Mouse (Mus musculus): ENCODE measurements at regions not wholly inside any gene's neighbourhood (a gene's known extent, or its start where the extent isn't known, plus 50 kb on each side); places are given as distances from the start of the nearest gene placed in this dataset.
A peak's percentile ranks its signal among the peaks of the same experiment; 100 is the strongest.

DNA sequence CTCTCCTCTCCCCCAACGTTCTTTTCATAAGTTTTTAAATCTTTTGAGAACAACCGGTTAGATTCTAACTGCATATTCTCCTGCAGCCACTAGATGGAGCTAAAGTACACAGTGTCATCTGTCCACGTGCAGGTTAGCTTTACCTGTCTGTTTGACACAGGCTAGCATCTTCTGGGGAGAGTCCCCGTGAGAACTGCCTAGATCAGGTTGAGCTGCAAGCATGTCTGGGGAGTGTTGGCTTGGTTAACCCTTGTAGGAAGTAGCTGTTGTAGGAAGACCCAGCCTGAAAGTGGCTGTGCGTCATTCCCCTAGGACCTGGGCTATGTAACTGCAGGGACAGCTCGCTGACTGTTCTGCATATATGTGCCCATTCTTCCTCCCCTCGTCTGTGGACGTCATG is 277.9 kb downstream of the Diras2 start:
- DNase-seq (ENCODE audit: low spot score in 2 of 2) = no peak

DNA sequence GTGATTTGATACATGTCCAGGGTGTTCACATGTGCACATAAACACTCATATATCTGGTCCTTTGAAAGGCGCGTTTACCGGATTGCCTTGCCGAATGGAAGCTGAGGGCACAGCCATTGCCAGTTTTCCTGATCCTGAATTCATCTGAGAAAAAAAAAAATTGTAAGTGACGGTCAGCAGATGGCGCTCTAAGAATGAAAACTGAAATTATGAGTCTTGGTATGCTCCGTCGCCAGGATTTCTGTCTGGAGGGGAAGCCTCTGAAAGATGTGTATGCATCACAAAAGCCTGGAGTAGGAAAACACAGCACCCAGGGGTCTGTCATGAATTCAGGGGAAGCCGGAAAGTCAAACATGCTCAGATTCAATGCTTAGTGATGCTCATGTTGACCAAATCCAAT is 276.9 kb downstream of the Diras2 start:
- peak in 1 of 2 experiments; percentile 28 for DNase-seq (ENCODE audit: low spot score in 2 of 2)

DNA sequence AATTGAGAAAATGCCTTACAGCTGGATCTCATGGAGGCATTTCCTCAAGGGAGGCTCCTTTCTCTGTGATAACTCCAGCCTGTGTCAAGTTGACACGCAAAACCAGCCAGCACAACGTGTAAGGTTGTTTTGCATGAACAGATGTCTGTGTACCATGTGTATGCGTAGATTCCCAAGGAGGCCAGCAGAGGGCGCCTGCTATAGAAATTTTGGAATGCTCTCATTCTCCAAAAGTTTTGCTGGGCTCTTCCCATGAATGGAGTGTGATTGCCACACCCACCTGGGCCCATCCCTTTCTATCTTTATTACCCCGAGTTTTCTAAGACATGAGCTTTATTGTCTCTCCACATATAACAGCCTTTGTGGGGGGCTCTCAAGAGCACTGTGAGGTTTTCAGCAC is 275.4 kb downstream of the Diras2 start:
- DNase-seq (ENCODE audit: low spot score in 2 of 2) = no peak

DNA sequence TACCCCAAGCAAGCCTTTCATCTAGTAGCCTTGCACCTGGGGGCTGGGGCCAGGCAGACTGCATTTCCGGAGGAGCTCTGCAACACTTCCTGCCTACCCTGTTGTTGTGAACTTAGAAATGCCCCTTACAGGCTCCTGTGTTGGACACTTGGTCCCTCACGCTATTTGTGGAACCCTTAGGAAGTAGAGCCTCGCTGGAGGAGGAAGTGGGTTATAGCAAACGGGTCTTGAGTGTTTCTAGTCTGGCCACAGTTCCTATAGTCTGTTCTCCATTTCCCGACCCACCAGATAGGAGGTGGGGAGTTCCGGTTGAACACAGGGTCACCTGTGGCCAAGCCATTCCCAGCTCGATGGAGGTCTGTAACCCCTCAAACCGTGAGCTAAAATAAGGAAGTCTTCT is 272.7 kb downstream of the Diras2 start:
- no peak for DNase-seq (ENCODE audit: low spot score in 2 of 2)

GRCm38 (mm10) chr13:52262949-52263550 is 268.0 kb downstream of the Diras2 start:
- no peak for DNase-seq (ENCODE audit: low spot score in 2 of 2)

- no peak for DNase-seq (ENCODE audit: low spot score in 2 of 2)
Observed at GRCm38 (mm10) chr13:52268279-52268678, 262.8 kb downstream of the Diras2 start.

GRCm38 (mm10) chr13:52273502-52274246 is 257.4 kb downstream of the Diras2 start:
- DNase-seq (ENCODE audit: low spot score in 2 of 2) = no peak

DNA sequence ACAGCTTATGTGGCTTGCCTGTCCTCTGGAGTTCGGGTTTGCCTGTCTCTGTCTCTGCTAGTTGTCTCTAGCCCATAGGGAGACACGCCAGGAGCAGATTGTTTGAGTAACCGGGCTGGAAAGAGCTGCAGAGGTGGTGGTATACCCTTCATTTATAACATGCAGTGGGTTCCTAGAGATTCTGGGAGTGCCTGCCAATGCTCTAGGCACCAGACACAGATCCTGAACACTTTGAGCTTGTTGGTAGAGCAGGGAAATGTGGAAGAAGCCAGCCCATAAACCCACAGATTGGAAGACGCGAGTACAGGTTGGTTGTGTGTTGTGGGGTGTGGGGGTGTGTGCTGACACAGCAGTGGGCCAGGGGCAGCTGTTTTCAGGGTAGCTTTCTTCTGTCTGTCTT is 255.9 kb downstream of the Diras2 start:
- DNase-seq (ENCODE audit: low spot score in 2 of 2) = no peak

GRCm38 (mm10) chr13:52275675-52276074 is 255.4 kb downstream of the Diras2 start:
- peak; percentile 31 to 60 for DNase-seq (ENCODE audit: low spot score in 2 of 2)

GRCm38 (mm10) chr13:52277195-52277594 is 253.9 kb downstream of the Diras2 start:
- no peak for DNase-seq (ENCODE audit: low spot score in 2 of 2)

DNA sequence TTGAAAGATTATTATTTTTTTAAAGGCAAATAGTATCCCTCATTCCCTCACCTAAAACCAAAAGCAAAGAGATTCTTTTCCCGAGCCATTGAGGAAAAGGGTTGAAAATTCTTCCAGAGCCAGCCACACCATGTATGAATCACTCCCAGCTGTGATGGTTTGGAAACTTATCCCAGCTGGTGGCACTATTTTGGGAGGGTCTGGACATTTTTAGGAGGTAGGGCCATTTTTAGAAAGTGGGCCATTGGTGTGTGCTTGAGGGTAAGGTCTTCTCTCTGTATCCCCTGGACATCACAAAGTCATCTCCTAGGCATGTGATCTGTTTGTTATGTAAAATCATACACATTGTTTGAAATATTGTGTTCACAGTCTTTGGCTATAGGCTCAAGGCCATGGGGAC is 252.2 kb downstream of the Diras2 start:
- no peak for DNase-seq (ENCODE audit: low spot score in 2 of 2)

GRCm38 (mm10) chr13:52279281-52279969 is 251.7 kb downstream of the Diras2 start:
- no peak for DNase-seq (ENCODE audit: low spot score in 2 of 2)

GRCm38 (mm10) chr13:52279970-52280348 is 251.1 kb downstream of the Diras2 start:
- no peak for DNase-seq (ENCODE audit: low spot score in 2 of 2)

DNA sequence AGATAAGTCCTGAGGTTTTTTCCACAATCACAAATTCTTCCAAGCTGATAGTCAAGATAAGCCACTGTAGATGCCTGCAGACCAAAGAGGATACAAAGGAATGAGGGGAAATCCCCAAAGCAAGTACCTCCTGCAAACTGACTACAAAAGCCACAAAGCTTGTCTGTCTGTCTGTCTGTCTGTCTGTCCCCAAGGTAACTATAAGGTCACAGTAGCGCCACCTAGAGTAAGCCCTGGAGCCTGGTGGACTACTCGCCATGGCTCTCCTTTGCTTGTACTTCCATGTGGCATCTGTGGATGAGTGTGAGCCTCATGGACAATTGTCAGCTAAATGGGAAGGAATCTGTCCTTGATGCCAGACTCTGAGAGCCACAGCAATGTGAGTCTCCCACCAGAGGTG is 249.8 kb downstream of the Diras2 start:
- DNase-seq (ENCODE audit: low spot score in 2 of 2) = no peak

GRCm38 (mm10) chr13:52282500-52282899 is 248.6 kb downstream of the Diras2 start:
- DNase-seq (ENCODE audit: low spot score in 2 of 2) = no peak

DNA sequence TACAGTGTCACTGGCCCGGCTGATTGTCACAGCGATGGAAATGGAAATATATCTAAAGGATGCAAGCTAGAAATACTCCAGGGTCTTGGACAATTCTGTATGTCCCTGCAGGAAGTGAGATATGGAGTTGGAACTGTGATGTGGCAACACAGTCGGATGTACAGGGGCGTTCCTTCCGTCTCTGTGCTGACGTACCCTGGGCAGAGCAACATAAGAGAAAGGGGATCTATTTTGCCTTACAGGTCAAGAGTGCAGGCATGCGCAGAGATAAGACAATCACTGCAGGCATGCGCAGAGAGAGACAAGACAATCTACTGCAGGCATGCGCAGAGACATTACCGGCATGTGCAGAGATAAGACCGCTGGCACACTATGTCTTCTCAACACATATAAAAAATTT is 247.6 kb downstream of the Diras2 start:
- no peak for DNase-seq (ENCODE audit: low spot score in 2 of 2)

DNA sequence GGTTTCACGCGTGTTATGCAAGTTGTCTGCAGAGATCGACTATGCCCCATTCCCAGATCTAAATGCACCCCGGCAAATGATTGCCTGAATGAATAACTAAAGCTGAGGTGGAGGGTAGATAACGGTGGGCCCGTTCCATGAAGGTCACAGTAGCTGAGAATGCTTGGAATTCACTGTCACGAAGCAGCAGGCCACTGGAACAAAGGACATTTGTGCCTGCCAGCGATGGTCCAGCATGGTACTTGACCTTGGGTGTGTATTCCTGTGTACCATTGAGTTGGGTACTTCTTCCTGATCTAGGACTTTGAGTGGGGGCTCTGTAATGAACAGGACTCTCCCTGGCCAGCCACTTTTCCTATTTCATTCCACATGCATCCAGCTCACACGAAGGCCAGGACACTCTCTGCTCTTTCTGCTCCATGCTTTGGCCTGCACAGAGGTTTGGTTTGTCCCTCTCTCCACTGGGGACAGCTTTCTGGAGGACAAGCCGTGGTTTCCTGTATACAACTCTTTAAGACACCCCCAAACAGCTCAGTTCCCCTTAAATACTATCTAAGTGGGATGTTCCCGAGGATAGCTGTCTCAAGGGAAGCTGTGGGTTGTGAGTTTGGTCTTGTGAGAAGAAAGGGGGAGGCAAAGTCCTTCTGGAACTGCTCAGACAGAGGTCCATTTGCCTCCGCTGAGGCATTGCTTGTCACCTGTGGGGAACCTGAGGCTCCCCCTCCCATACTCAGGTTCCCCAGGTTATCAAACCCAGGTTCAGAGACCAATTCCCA is 246.9 kb downstream of the Diras2 start:
- DNase-seq (ENCODE audit: low spot score in 2 of 2) = no peak

DNA sequence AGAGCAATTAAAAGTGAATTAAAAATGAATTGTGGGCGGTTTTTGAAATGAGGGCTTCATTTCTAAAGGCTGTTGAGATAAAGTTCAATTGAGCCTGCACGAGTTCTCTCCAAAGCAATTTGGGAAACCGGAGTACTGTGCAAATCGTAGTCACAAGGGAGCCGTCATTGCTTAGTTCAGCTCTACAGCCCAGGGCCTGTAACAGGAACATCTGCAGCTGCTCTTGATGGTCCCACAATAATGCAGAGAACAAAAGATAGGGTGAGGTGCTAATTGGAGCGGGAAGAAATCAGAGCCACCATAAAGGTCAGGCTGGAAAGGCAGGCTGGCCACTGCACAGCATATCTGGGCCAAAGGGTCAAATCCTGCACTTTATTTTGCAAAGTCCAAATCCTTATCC is 242.7 kb downstream of the Diras2 start:
- no peak for DNase-seq (ENCODE audit: low spot score in 2 of 2)

- DNase-seq (ENCODE audit: low spot score in 2 of 2) = peak in 1 of 2 experiments; percentile 7
Observed at GRCm38 (mm10) chr13:52295847-52296246, 235.2 kb downstream of the Diras2 start.

- peak in 1 of 2 experiments; percentile 7 for DNase-seq (ENCODE audit: low spot score in 2 of 2)
Observed at GRCm38 (mm10) chr13:52296541-52297276, 234.4 kb downstream of the Diras2 start.

GRCm38 (mm10) chr13:52297277-52297623 is 233.8 kb downstream of the Diras2 start:
- DNase-seq (ENCODE audit: low spot score in 2 of 2) = peak in 1 of 2 experiments; percentile 1
